Mouse (Mus musculus) heart, postnatal 0 days (tissue): Measurements from ENCODE around the gene Txndc17.

Experiments
- CTCF ChIP-seq: IDR thresholded peaks from 2 replicates; pipeline ENCODE4 v1.5.1; 2016; ENCODE audit warnings: antibody characterized with exemption, control low read depth, low read depth
- EP300 ChIP-seq: IDR thresholded peaks from 2 replicates; pipeline ENCODE4 v1.6.1; 2016; ENCODE audit warnings: antibody characterized with exemption, low read depth

DNA sequence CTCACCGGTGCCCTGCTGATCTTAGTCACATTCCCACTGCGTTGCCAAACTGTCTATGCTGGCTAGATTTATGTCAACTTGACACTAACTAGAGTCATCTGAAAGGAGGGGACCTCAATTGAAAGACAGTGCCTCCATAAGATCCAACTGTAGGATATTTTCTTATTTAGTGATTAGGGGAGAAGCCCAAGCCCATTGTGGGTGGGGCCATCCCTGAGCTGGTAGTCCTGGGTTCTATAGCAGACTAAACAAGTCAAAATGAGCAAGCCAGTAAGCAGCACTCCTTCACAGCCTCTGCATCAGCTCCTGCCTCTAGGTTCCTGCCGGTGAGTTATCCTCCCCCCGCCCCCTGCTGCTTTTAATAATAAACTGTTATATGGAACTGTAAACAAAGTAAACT lies 26.2 kb upstream of the Txndc17 start:
- TF ChIP-seq CTCF: no peak
- TF ChIP-seq EP300: no peak
